Mouse (Mus musculus) forebrain, embryonic 11.5 days (tissue): ENCODE results near the gene Ces2h. TPM values are rescaled to one million over a fixed set of nuclear protein-coding genes. Genes with fewer than 3 reads are reported as not detected.

Experiments
- ATAC-seq: fragments of 200-750 bp; cut with Nextera tagmentation; replicated peaks from 2 replicates; pipeline ENCODE4 v1.8.0; 2017; ENCODE audit warnings: moderate TSS enrichment; ENCODE audit not compliant: low FRiP score
- DNase-seq: peaks from one replicate; pipeline ENCODE4 v3.0.0-alpha.2; 2017; ENCODE audit warnings: low spot score
- H3K27ac ChIP-seq: fragments of 300-500 bp; sonication (generic); 2 replicates; pipeline ENCODE4 v1.5.1; 2014; ENCODE audit warnings: low read depth, low read length
- H3K27me3 ChIP-seq: fragments of 300-500 bp; sonication (generic); 2 replicates; pipeline ENCODE4 v1.6.1; 2014; ENCODE audit warnings: mild to moderate bottlenecking, low read length, mixed read lengths; ENCODE audit not compliant: control insufficient read depth, insufficient read depth
- H3K36me3 ChIP-seq: fragments of 300-500 bp; sonication (generic); 2 replicates; pipeline ENCODE4 v1.6.1; 2014; ENCODE audit warnings: mild to moderate bottlenecking, low read length, moderate library complexity, mixed read lengths; ENCODE audit not compliant: control insufficient read depth, insufficient read depth
- H3K4me1 ChIP-seq: fragments of 300-500 bp; sonication (generic); replicated peaks from 2 replicates; pipeline ENCODE4 v1.6.1; 2014; ENCODE audit warnings: low read length, mixed read lengths; ENCODE audit not compliant: control insufficient read depth, insufficient read depth
- H3K4me2 ChIP-seq: fragments of 300-500 bp; sonication (generic); 2 replicates; pipeline ENCODE4 v1.6.1; 2014; ENCODE audit warnings: low read depth, mild to moderate bottlenecking, low read length, moderate library complexity, mixed read lengths; ENCODE audit not compliant: severe bottlenecking
- H3K4me3 ChIP-seq: fragments of 300-500 bp; sonication (generic); 2 replicates; pipeline ENCODE4 v1.5.1; 2014; ENCODE audit warnings: low read depth, low read length
- H3K9ac ChIP-seq: fragments of 300-500 bp; sonication (generic); 2 replicates; pipeline ENCODE4 v1.6.1; 2014; ENCODE audit warnings: low read length
- H3K9me3 ChIP-seq: fragments of 300-500 bp; sonication (generic); 2 replicates; pipeline ENCODE4 v1.6.1; 2016; ENCODE audit warnings: low read length, mixed read lengths; ENCODE audit not compliant: control insufficient read depth
- WGBS: fragments of 180-500 bp; shearing (Covaris S2); extraction: QIAGEN DNeasy Blood & Tissue Kit; methylation state at CpG from one replicate; pipeline ENCODE4 v1.1.7; 2014; 5-methylcytosine and 5-hydroxymethylcytosine counted together
- polyA plus RNA-seq: library from polyadenylated mRNA; unstranded; fragments of >200 nt; fragmentation: Nextera tagmentation; extraction: Ambion mirVana; gene quantifications from 2 replicates; pipeline ENCODE4 v1.2.1, GENCODE M21; 2014

Ces2h gene
- polyA plus RNA-seq, result not detected in 2 replicates

DNA sequence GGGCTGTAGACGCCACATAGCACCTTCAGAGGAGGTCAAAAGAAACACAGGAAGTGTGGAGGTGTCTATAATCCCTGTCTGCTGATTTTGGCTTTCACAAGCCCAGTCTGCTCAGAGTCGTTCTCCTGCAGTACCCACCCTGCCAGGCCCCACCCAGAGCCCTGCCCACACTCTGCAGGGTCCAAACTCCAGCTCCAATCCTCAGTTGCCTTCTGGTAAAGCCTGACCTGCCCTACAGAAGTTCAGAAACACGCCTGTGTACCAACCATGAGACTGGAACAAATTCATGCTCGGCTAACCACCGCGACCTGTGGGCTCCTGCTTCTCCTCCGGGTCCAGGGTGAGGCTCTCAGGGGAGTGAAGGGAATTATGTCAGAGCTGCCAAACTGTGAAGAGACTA is at the start of gene Ces2h:
TSS of gene Ces2h (plus strand) at position 268 of the 400 bp plus-strand sequence.
- 86% methylated on average over 7 of the region's 7 CpGs for WGBS
- no peak for ATAC-seq
- H3K4me3 ChIP-seq, result no peak within 1 kb of the TSS

GRCm38 (mm10) chr8:104961537-104961961 is 39.1 kb upstream of the Ces2h start, which contains the start of gene Ces2g:
TSS of gene Ces2g (plus strand) at chr8:104961718.
- H3K9me3 ChIP-seq, result no peaks in the 10 kb centered on the region
- no peak within 1 kb of the TSS for H3K9ac ChIP-seq
- no peak within 1 kb of the TSS for H3K27ac ChIP-seq
- H3K4me3 ChIP-seq, result no peak within 1 kb of the TSS
- DNase-seq (no peak), ATAC-seq (no peak)
- H3K4me2 ChIP-seq, result no peak within 1 kb of the TSS
- 71% methylated on average over 5 of the region's 5 CpGs for WGBS
- H3K36me3 ChIP-seq, result no peaks in the 10 kb centered on the region
- no peaks in the 10 kb centered on the region for H3K27me3 ChIP-seq
- no peaks in the 10 kb centered on the region for H3K4me1 ChIP-seq

More for the DNA sequence above, at the start of gene Ces2h:
- Histone ChIP-seq H3K9ac (no peak within 1 kb of the TSS), H3K9me3 (no peaks in the 10 kb centered on the region), H3K27ac (no peak within 1 kb of the TSS), H3K4me2 (no peak within 1 kb of the TSS), H3K27me3 (no peaks in the 10 kb centered on the region), H3K4me1 (no peaks in the 10 kb centered on the region), H3K36me3 (no peaks in the 10 kb centered on the region)
- no peak for DNase-seq

DNA sequence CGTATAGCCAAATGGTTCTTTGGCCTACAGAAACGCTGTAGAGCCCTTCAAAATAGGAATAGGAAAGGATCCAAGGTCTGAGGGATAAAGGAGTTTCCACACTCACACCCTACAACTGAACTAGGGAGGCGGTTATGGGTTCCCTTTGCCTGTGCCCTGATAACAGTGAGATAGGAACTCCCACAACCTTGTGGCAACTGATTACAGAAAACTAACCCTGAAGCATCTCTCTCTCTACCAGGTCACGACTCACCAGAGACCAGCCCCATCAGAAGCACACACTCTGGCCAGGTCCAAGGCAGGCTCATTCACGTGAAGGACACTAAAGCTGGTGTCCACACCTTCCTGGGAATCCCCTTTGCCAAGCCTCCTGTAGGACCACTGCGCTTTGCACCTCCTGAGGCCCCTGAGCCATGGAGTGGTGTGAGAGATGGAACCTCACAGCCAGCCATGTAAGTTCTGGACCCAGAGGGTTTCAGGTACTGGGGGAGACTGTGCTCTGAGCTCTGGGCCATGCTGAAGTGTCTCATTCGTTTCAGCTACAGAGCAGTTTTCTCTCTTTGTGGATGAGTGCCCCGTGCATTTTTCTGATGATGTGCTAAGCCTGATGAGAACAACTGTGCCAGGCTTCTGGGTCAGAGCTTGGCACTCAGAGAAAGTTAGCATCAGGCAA is 38.3 kb upstream of the Ces2h start:
- WGBS, result 84% methylated on average over 8 of the region's 8 CpGs
- ATAC-seq (no peak), DNase-seq (no peak)
- Histone ChIP-seq H3K4me3 (no peak overlapping the region), H3K4me2 (no peak overlapping the region), H3K9me3 (no peaks in the 10 kb centered on the region), H3K9ac (no peak overlapping the region), H3K4me1 (no peaks in the 10 kb centered on the region), H3K27ac (no peak overlapping the region), H3K36me3 (no peaks in the 10 kb centered on the region), H3K27me3 (no peaks in the 10 kb centered on the region)

DNA sequence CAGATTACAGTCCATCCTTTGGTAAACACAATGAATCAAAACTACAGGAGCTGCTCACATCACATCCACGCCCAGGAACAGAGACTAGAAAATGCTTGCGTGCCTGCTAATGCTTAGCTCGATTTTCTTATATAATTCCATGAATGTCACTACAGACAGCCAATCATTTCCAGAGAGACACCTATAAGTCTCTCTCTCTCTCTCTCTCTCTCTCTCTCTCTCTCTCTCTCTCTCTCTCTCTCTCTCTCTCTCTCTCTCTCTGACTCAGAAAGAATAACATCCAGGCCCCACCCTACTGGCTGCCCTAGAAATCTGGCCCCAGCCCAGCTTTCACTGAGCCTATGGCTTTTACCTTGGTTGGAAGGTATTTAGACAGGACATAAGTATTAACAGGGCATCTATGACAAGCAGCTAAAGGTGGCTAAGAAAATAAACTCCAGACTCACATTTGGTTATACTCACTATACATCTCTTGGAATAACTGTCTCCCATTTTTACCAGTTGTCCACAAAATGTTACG is 37.2 kb upstream of the Ces2h start:
- Histone ChIP-seq H3K9me3 (no peaks in the 10 kb centered on the region), H3K4me3 (no peak overlapping the region)
- 87% methylated on average over 4 of the region's 4 CpGs for WGBS

DNA sequence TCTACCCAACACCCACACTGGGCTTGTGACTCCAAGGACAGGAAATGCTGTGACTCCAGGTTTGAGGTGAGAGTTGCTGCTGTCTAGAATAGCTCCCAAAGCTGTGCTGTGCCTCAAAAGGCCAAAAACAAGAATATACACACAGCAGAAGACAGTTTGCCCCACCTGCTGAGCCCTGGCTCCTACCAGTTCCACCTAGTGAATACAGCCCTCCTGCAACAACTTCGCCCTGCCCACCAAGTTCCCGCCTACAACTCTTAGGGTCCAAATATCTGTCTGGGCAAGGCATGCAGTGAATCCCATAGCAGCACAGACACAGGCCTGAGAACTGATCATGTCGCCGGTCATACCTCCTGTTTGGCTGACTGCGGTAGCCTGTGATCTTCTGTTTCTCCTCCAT is 16.5 kb upstream of the Ces2h start:
- no peak for DNase-seq
- ATAC-seq, result no peak
- 93% methylated on average over 5 of the region's 5 CpGs for WGBS

More for the DNA sequence above, 37.2 kb upstream of the Ces2h start:
- DNase-seq (no peak), ATAC-seq (no peak)
- Histone ChIP-seq H3K36me3 (no peaks in the 10 kb centered on the region), H3K4me1 (no peaks in the 10 kb centered on the region), H3K9ac (no peak overlapping the region), H3K27me3 (no peaks in the 10 kb centered on the region), H3K4me2 (no peak overlapping the region), H3K27ac (no peak overlapping the region)

DNA sequence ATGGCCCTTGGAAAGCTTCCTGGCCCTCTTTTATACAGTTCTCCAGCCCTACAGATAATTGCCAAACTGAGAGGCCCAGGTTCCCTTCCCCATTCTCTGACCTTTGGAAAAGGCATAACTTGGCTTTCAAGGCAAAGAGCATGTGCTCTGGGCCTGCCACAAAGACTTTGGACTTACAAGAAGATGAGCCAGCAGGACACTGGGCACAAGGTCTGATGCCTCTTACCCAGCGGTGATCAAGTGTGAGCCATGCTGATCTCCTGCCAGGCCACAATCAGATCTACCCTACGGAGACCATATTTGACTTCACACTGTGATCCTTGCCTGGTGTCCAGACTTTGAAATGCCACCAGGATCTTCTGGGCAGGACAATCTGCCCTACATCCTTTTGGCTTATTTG is 15.7 kb upstream of the Ces2h start:
- ATAC-seq (no peak), DNase-seq (no peak)
- Histone ChIP-seq H3K4me2 (no peak overlapping the region), H3K27ac (no peak overlapping the region), H3K9ac (no peak overlapping the region), H3K9me3 (no peaks in the 10 kb centered on the region), H3K36me3 (no peaks in the 10 kb centered on the region), H3K4me3 (no peak overlapping the region), H3K27me3 (no peaks in the 10 kb centered on the region), H3K4me1 (no peaks in the 10 kb centered on the region)
- WGBS, result 96% methylated on average over 2 of the region's 2 CpGs

More for the DNA sequence above, 16.5 kb upstream of the Ces2h start:
- no peaks in the 10 kb centered on the region for H3K36me3 ChIP-seq
- no peak overlapping the region for H3K4me2 ChIP-seq
- no peaks in the 10 kb centered on the region for H3K27me3 ChIP-seq
- H3K9me3 ChIP-seq, result no peaks in the 10 kb centered on the region; the same call in 1 of the 2 replicates
- no peaks in the 10 kb centered on the region for H3K4me1 ChIP-seq
- no peak overlapping the region for H3K4me3 ChIP-seq
- no peak overlapping the region for H3K27ac ChIP-seq
- H3K9ac ChIP-seq, result no peak overlapping the region

DNA sequence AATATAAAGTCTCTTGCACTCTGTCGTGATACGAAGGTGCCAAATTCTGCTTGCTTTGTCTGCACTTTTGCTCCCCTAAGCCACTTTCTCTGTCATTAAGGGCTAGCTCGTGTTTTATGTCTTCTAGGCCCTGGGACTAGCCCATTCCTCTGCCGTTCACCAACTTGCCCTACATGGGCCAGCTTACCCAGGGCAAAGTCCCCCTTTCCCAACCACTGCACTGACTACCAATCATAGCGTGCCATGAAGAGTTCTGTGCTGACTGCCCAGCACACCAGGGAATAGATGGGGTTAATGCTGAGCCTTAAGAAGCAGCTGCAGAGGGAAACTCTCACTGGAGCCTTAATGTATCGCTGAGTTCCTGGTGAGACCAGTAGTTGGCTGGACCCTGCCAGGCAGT is 2.5 kb upstream of the Ces2h start:
- WGBS, result 77% methylated on average over 6 of the region's 6 CpGs
- no peak overlapping the region for H3K9ac ChIP-seq
- no peaks in the 10 kb centered on the region for H3K36me3 ChIP-seq
- no peaks in the 10 kb centered on the region for H3K27me3 ChIP-seq
- H3K9me3 ChIP-seq, result no peaks in the 10 kb centered on the region
- H3K4me3 ChIP-seq, result no peak overlapping the region
- H3K4me1 ChIP-seq, result no peaks in the 10 kb centered on the region
- DNase-seq (no peak), ATAC-seq (no peak)
- no peak overlapping the region for H3K27ac ChIP-seq
- H3K4me2 ChIP-seq, result no peak overlapping the region

DNA sequence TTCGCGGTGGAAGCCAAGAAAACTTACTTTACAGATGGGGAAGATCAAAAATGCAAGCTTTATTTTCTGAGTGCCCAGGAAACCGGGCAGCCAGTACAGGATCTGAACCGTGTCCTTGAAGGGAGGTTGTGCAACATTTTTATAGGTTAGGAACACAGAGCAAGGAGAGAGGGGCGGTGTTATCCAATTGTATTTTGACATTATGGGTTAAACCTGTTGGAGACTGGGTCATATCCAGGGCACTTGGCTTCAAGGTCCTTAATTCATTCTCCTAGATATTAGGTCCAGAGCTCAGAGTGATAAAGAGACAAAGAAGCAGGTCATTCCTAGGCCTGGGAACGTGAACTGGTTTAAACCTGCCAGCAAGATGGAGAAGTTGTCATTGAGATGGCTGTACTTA is 1.5 kb upstream of the Ces2h start:
- H3K27me3 ChIP-seq, result no peaks in the 10 kb centered on the region
- no peak overlapping the region for H3K9ac ChIP-seq
- DNase-seq, result no peak
- no peaks in the 10 kb centered on the region for H3K9me3 ChIP-seq
- 84% methylated on average over 6 of the region's 6 CpGs for WGBS
- H3K36me3 ChIP-seq, result no peaks in the 10 kb centered on the region
- no peaks in the 10 kb centered on the region for H3K4me1 ChIP-seq
- H3K4me2 ChIP-seq, result no peak overlapping the region
- no peak for ATAC-seq
- no peak overlapping the region for H3K27ac ChIP-seq
- H3K4me3 ChIP-seq, result no peak overlapping the region

DNA sequence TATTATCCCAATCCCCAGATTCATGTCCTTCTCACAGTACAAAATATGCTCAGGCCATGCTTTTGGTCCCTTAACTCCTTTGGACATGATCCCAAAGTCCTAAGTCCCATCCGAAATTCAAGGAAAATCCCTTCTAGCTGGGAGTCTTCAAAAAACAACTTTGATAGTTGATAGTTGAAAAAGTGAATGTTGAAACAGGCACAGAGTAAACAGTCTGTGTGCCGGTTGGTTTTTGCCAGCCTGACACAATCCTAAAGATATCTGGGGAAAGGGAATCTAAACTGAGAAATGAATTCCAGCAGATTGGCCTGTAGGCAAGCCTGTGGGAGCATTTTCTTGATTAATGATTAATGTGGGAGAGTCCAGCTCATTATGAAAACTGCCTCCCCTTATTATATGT is 9.3 kb downstream of the Ces2h start:
- no peak for ATAC-seq
- no peaks in the 10 kb centered on the region for H3K36me3 ChIP-seq
- H3K4me2 ChIP-seq, result no peak overlapping the region
- no peak overlapping the region for H3K27ac ChIP-seq
- H3K9ac ChIP-seq, result no peak overlapping the region
- DNase-seq, result no peak
- 92% methylated on average over 2 of the region's 2 CpGs for WGBS
- H3K4me3 ChIP-seq, result no peak overlapping the region
- no peaks in the 10 kb centered on the region for H3K27me3 ChIP-seq
- no peaks in the 10 kb centered on the region for H3K4me1 ChIP-seq
- H3K9me3 ChIP-seq, result no peaks in the 10 kb centered on the region; the same call in 1 of the 2 replicates
